Mouse (Mus musculus) ES-E14 (cell line): ENCODE results near the gene Nrcam. TPM values are rescaled to one million over a fixed set of nuclear protein-coding genes. Genes with fewer than 3 reads are reported as not detected.

Experiments
- DNase-seq: peaks from one replicate; pipeline ENCODE4 v3.0.0-alpha.2; 2013; ENCODE audit warnings: low read depth, low spot score
- H3K27ac ChIP-seq: 2 replicates; pipeline ENCODE4 v1.5.1; 2012; ENCODE audit warnings: low read depth, mild to moderate bottlenecking, low read length, moderate library complexity, mixed read lengths; ENCODE audit not compliant: poor library complexity, insufficient read depth, severe bottlenecking
- H3K36me3 ChIP-seq: 2 replicates; pipeline ENCODE4 v1.6.1; 2012; ENCODE audit warnings: mild to moderate bottlenecking, low read length, moderate library complexity, mixed read lengths; ENCODE audit not compliant: control insufficient read depth, poor library complexity, insufficient read depth, severe bottlenecking
- H3K4me1 ChIP-seq, 2 experiments: fragments of 150-350 bp in 1 of 2; sonication (generic) in 1 of 2; 2 replicates each; pipeline ENCODE4 v1.6.1; 2012; ENCODE audit warnings: low read length in 2 of 2, mild to moderate bottlenecking in 1 of 2, mixed read lengths in 1 of 2; ENCODE audit not compliant: control insufficient read depth in 2 of 2, insufficient read depth in 2 of 2, poor library complexity in 1 of 2
- H3K4me3 ChIP-seq, 2 experiments: fragments of 150-350 bp in 1 of 2; sonication (generic) in 1 of 2; 2 replicates each; pipeline ENCODE4 v1.5.1; 2012; ENCODE audit warnings: low read length in 2 of 2, low read depth in 1 of 2, mild to moderate bottlenecking in 1 of 2, mixed read lengths in 1 of 2; ENCODE audit not compliant: insufficient read depth in 1 of 2, poor library complexity in 1 of 2, severe bottlenecking in 1 of 2
- H3K9ac ChIP-seq: 2 replicates; pipeline ENCODE4 v1.6.1; 2012; ENCODE audit warnings: low read depth, mild to moderate bottlenecking, low read length, mixed read lengths; ENCODE audit not compliant: poor library complexity, insufficient read depth, severe bottlenecking
- H3K9me3 ChIP-seq: fragments of 150-350 bp; sonication (generic); 2 replicates; pipeline ENCODE4 v1.6.1; 2012; ENCODE audit warnings: low read depth, mild to moderate bottlenecking, low read length; ENCODE audit not compliant: control insufficient read depth, insufficient read depth
- CHD2 ChIP-seq: IDR thresholded peaks from 2 replicates; pipeline ENCODE4 v1.6.1; 2014; ENCODE audit warnings: mild to moderate bottlenecking, low read depth, low read length, inconsistent platforms
- HCFC1 ChIP-seq: IDR thresholded peaks from 2 replicates; pipeline ENCODE4 v1.6.1; 2012; ENCODE audit warnings: low read length, inconsistent platforms, borderline replicate concordance; ENCODE audit not compliant: insufficient read depth
- MAFK ChIP-seq: IDR thresholded peaks from 2 replicates; pipeline ENCODE4 v1.6.1; 2014; ENCODE audit warnings: mild to moderate bottlenecking, low read depth, low read length, inconsistent platforms; ENCODE audit not compliant: insufficient read depth
- ZC3H11A ChIP-seq: IDR thresholded peaks from 2 replicates; pipeline ENCODE4 v1.6.1; 2012; ENCODE audit warnings: low read depth, mild to moderate bottlenecking, inconsistent platforms, low read length, borderline replicate concordance
- ZNF384 ChIP-seq: IDR thresholded peaks from 2 replicates; pipeline ENCODE4 v1.6.1; 2012; ENCODE audit warnings: low read depth, low read length, inconsistent platforms
- in situ Hi-C, 2 experiments: fragments of 600-800 bp; cut with MboI; formaldehyde crosslinking; loops; one replicate each; pipeline ENCODE4 v1.15.1; 2025; ENCODE audit warnings: low sequenced_read_pairs in 2 of 2, inconsistent platforms in 1 of 2; ENCODE audit not compliant: unreplicated experiment in 2 of 2
- total RNA-seq: library from RNA; depleted of rRNA; stranded (reverse); fragments of 300-350 nt; gene quantifications from 2 replicates; pipeline ENCODE4 v1.2.3, GENCODE M21; 2012

Nrcam gene
- total RNA-seq, 1 experiment: 2.9 TPM

DNA sequence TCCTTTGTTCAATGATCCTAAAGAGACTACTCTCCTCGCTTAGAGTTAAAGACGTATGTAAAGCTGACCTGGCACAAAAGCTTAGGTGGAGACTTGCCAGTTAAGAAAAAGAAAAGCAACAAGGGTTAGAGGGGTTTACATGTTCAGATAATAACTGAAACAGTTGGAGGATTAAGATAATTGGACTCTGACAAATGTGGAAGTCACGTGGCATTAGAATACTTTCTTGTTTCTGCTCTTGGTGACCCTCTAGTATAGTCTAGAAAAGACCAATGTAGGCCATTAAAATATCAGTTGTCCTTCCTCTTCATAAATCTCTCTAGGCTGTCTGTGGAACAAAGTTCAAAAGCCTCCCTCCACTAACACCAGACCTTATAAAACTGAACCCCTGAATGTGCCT lies 20.5 kb upstream of the Nrcam start:
- H3K4me1 ChIP-seq: no peaks in the 10 kb centered on the region
- in situ Hi-C loops: loop anchor here in 1 of 2 experiments (25.0 kb wide), 1 partner anchor 254 kb away; no protein-coding TSS in a partner anchor

DNA sequence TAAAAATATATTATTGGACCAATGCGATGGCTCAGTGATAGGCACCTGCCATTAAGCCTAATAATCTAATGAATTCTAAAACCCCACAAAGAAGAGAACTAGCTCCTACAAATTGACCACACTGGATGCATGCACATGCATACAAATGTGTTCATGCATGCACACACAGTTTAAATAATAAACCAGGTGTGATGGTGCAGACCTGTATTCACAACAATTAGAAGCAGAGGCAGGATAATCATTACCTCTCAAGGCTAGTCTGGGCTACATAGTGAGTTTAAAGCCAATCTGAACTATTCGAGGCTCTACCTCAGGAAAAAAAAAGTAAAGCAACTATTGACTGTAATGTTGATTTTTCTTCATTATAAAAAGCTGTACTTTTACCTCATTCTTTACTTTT lies 13.5 kb upstream of the Nrcam start:
- no peak for DNase-seq
- Histone ChIP-seq H3K27ac (no peak overlapping the region), H3K36me3 (no peaks in the 10 kb centered on the region), H3K4me1 (no peaks in the 10 kb centered on the region), H3K4me3 (no peak overlapping the region), H3K9me3 (no peaks in the 10 kb centered on the region), H3K9ac (no peak overlapping the region)
- in situ Hi-C loops: loop anchor here in 1 of 2 experiments (25.0 kb wide), 1 partner anchor 247 kb away; no protein-coding TSS in a partner anchor
- TF ChIP-seq ZNF384 (no peak), CHD2 (no peak), ZC3H11A (no peak), MAFK (no peak), HCFC1 (no peak)

More for the DNA sequence above, 20.5 kb upstream of the Nrcam start:
- no peak for DNase-seq
- no peak overlapping the region for H3K4me3 ChIP-seq
- no peak overlapping the region for H3K9ac ChIP-seq
- H3K36me3 ChIP-seq: no peaks in the 10 kb centered on the region
- TF ChIP-seq CHD2 (no peak), HCFC1 (no peak), ZC3H11A (no peak), MAFK (no peak), ZNF384 (no peak)
- no peaks in the 10 kb centered on the region for H3K9me3 ChIP-seq
- H3K27ac ChIP-seq: no peak overlapping the region

DNA sequence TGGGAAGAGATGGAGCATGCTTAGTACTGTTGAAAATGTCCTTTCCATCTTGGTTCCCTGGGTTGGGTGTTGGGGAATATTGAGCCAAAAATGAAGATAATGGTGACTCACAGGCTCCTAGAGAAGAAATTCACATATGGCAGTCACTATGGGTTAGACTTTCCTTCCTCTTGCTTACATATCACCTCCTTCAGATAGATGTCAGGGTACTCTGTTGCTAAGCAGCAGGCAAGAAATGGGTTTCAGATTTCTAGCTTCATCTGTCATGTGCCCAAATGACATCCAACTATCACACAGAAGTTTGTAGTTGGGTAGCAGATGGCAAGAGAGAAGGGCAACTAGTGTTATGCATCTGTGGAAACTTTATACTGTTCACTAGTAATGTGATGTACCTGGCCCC lies 3.6 kb upstream of the Nrcam start:
- no peak overlapping the region for H3K9ac ChIP-seq
- no peaks in the 10 kb centered on the region for H3K4me1 ChIP-seq
- H3K4me3 ChIP-seq: no peak overlapping the region
- H3K36me3 ChIP-seq: no peaks in the 10 kb centered on the region
- H3K27ac ChIP-seq: no peak overlapping the region
- TF ChIP-seq ZNF384 (no peak), ZC3H11A (no peak), CHD2 (no peak), HCFC1 (no peak), MAFK (no peak)
- no peaks in the 10 kb centered on the region for H3K9me3 ChIP-seq
- DNase-seq: no peak
- in situ Hi-C loops: loop anchor here in 1 of 2 experiments (10.0 kb wide), 1 partner anchor 220 kb away; no protein-coding TSS in a partner anchor

DNA sequence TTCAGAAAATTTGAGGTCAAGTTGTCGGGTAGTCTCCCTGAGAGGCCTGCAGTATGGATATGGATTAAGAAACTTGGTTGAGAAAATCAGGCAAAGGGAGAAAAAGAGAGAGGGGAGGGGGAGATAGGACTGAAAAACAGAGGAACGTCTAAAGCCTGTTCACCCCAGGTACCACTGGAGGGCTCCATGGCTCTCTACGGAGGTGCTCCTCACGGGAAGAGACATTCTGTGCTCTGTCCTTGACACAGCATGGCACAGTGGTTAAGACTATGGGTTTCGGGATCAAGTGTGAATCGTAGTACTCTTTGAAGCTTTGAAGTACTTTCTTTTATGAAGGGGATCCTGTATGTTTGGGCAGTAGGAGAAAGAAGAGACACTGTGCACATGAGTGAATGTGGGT lies 1.2 kb upstream of the Nrcam start:
- in situ Hi-C loops: loop anchor here in 1 of 2 experiments (10.0 kb wide), 1 partner anchor 217 kb away; no protein-coding TSS in a partner anchor
- Histone ChIP-seq H3K4me3 (no peak overlapping the region), H3K27ac (no peak overlapping the region), H3K36me3 (no peaks in the 10 kb centered on the region), H3K4me1 (no peaks in the 10 kb centered on the region), H3K9me3 (no peaks in the 10 kb centered on the region), H3K9ac (no peak overlapping the region)
- peak; percentile 20 for DNase-seq
- TF ChIP-seq ZC3H11A: no peak
- TF ChIP-seq ZNF384: no peak
- TF ChIP-seq HCFC1: no peak
- no peak for TF ChIP-seq MAFK
- no peak for TF ChIP-seq CHD2
